Mouse (Mus musculus) intestine, embryonic 14.5 days (tissue): ENCODE data around the gene Als2cr12. TPM values are rescaled to one million over a fixed set of nuclear protein-coding genes. Genes with fewer than 3 reads are reported as not detected.

Source experiments
- ATAC-seq: fragments of 200-750 bp; cut with Nextera tagmentation; replicated peaks from 2 replicates; pipeline ENCODE4 v1.8.0; 2017; ENCODE audit warnings: low read depth, moderate number of reproducible peaks, moderate TSS enrichment, moderate library complexity; ENCODE audit not compliant: low FRiP score, low TSS enrichment
- DNase-seq: peaks from one replicate; pipeline ENCODE4 v3.0.0-alpha.2; 2018; ENCODE audit warnings: low spot score
- H3K27ac ChIP-seq: fragments of 300-500 bp; sonication (generic); 2 replicates; pipeline ENCODE4 v1.5.1; 2014; ENCODE audit warnings: low read depth, mild to moderate bottlenecking, control low read depth
- H3K27me3 ChIP-seq: fragments of 300-500 bp; sonication (generic); replicated peaks from 2 replicates; pipeline ENCODE4 v1.6.1; 2014; ENCODE audit warnings: low read length, control low read depth; ENCODE audit not compliant: control insufficient read depth, insufficient read depth
- H3K36me3 ChIP-seq: fragments of 300-500 bp; sonication (generic); 2 replicates; pipeline ENCODE4 v1.6.1; 2014; ENCODE audit warnings: low read length, control low read depth; ENCODE audit not compliant: control insufficient read depth, insufficient read depth
- H3K4me1 ChIP-seq: fragments of 300-500 bp; sonication (generic); replicated peaks from 2 replicates; pipeline ENCODE4 v1.6.1; 2014; ENCODE audit warnings: low read length, control low read depth, mixed read lengths; ENCODE audit not compliant: control insufficient read depth, insufficient read depth
- H3K4me2 ChIP-seq: fragments of 300-500 bp; sonication (generic); 2 replicates; pipeline ENCODE4 v1.6.1; 2014; ENCODE audit warnings: low read length
- H3K4me3 ChIP-seq: fragments of 300-500 bp; sonication (generic); 2 replicates; pipeline ENCODE4 v1.5.1; 2014; ENCODE audit warnings: low read depth, low read length, control low read depth, mixed read lengths
- H3K9ac ChIP-seq: fragments of 300-500 bp; sonication (generic); 2 replicates; pipeline ENCODE4 v1.6.1; 2014; ENCODE audit warnings: mild to moderate bottlenecking, low read length
- H3K9me3 ChIP-seq: fragments of 300-500 bp; sonication (generic); 2 replicates; pipeline ENCODE4 v1.6.1; 2016; ENCODE audit warnings: low read length, control low read depth; ENCODE audit not compliant: control insufficient read depth
- WGBS: fragments of 180-500 bp; shearing (Covaris S2); extraction: QIAGEN DNeasy Blood & Tissue Kit; methylation state at CpG from one replicate; pipeline ENCODE4 v1.1.7; 2014; 5-methylcytosine and 5-hydroxymethylcytosine counted together
- polyA plus RNA-seq: library from polyadenylated mRNA; unstranded; fragments of >200 nt; fragmentation: Nextera tagmentation; extraction: Ambion mirVana; gene quantifications from 2 replicates; pipeline ENCODE4 v1.2.1, GENCODE M21; 2014

Als2cr12 gene
- polyA plus RNA-seq, 1 experiment from 2014 or later, result not detected

GRCm38 (mm10) chr1:58722115-58722938 lies 26.5 kb upstream of the Als2cr12 start:
- Histone ChIP-seq H3K4me1 (0 out of 2 replicates have a peak, but pooled peaks cover 5% of the 10 kb centered on the region), H3K9ac (no peak overlapping the region), H3K4me2 (no peak overlapping the region), H3K27ac (no peak overlapping the region), H3K4me3 (no peak overlapping the region), H3K9me3 (no peaks in the 10 kb centered on the region), H3K36me3 (peaks cover 40% of the 10 kb centered on the region), H3K27me3 (no peaks in the 10 kb centered on the region)
- ATAC-seq (no peak), DNase-seq (no peak)
- WGBS, result 87% methylated on average over 11 of the region's 11 CpGs

DNA sequence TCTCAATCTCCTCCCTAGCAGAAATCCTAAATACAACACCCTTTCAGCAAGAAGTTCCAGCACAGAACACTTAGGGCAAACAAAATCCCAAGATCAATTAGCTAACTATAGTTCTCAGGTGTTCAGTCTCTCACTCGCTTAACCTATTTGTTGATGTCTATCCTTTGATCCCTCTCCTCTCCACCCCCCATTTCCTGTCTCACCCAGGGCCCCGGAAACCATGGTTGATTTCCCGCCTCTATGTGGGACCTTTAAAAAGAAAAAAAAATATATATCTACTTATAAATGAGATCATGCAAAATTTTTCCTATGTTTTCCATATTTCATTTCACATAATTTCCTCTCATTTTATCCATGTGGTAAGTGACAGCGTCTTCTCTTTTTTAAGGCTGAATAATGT lies 25.2 kb upstream of the Als2cr12 start:
- DNase-seq, result no peak
- no peak overlapping the region for H3K4me2 ChIP-seq
- no peak overlapping the region for H3K27ac ChIP-seq
- WGBS, result 72% methylated on average over 4 of the region's 4 CpGs
- peaks cover 45% of the 10 kb centered on the region for H3K36me3 ChIP-seq
- H3K9me3 ChIP-seq, result no peaks in the 10 kb centered on the region
- H3K4me3 ChIP-seq, result no peak overlapping the region
- no peak for ATAC-seq
- H3K9ac ChIP-seq, result no peak overlapping the region
- peaks cover 9% of the 10 kb centered on the region; the same call in 1 of the 2 replicates for H3K4me1 ChIP-seq
- H3K27me3 ChIP-seq, result no peaks in the 10 kb centered on the region

DNA sequence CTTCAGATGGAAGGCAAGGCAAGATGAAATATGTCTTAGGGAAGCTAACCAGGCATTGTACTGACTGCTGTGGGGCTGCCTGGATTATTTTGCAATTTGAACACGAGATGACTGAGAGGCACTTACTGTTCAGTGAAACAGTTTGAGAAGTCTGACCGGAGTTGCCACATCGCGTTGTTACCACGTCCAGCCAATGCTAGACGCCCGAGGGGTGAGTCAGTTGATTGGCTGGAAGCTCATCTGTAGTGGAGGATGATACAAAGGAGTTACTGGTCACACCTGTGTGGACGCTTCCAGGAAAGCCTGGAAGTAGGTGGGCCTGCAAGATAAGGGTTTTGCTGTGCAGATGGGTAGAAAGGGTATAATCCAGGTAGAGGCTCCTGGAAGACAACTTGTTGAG lies 24.3 kb upstream of the Als2cr12 start:
- ATAC-seq (no peak), DNase-seq (no peak)
- no peak overlapping the region for H3K27ac ChIP-seq
- 88% methylated on average over 8 of the region's 8 CpGs for WGBS
- no peak overlapping the region for H3K4me2 ChIP-seq
- no peak overlapping the region for H3K9ac ChIP-seq
- H3K4me1 ChIP-seq, result peaks cover 10% of the 10 kb centered on the region; the same call in 1 of the 2 replicates
- H3K9me3 ChIP-seq, result no peaks in the 10 kb centered on the region
- no peaks in the 10 kb centered on the region for H3K27me3 ChIP-seq
- H3K36me3 ChIP-seq, result peaks cover 54% of the 10 kb centered on the region
- no peak overlapping the region for H3K4me3 ChIP-seq

- Histone ChIP-seq H3K36me3 (peaks cover 60% of the 10 kb centered on the region), H3K4me1 (peaks cover 10% of the 10 kb centered on the region; the same call in 1 of the 2 replicates), H3K4me2 (no peak overlapping the region), H3K9ac (no peak overlapping the region), H3K9me3 (no peaks in the 10 kb centered on the region), H3K4me3 (no peak overlapping the region), H3K27ac (no peak overlapping the region), H3K27me3 (no peaks in the 10 kb centered on the region)
- ATAC-seq (no peak), DNase-seq (no peak)
- 86% methylated on average over 7 of the region's 7 CpGs for WGBS
Observed at GRCm38 (mm10) chr1:58719356-58719945, 23.7 kb upstream of the Als2cr12 start.

- 92% methylated on average over 8 of the region's 8 CpGs for WGBS
- DNase-seq (no peak), ATAC-seq (no peak)
- peaks cover 14% of the 10 kb centered on the region for H3K4me1 ChIP-seq
- H3K36me3 ChIP-seq, result peaks cover 56% of the 10 kb centered on the region
- H3K27me3 ChIP-seq, result no peaks in the 10 kb centered on the region
- H3K27ac ChIP-seq, result no peak overlapping the region
- no peaks in the 10 kb centered on the region for H3K9me3 ChIP-seq
- H3K9ac ChIP-seq, result no peak overlapping the region
- no peak overlapping the region for H3K4me3 ChIP-seq
- H3K4me2 ChIP-seq, result no peak overlapping the region
Observed at GRCm38 (mm10) chr1:58717589-58718270, 21.9 kb upstream of the Als2cr12 start.

GRCm38 (mm10) chr1:58716883-58717220 lies 21.1 kb upstream of the Als2cr12 start:
- ATAC-seq, result no peak
- Histone ChIP-seq H3K9ac (no peak overlapping the region), H3K36me3 (peaks cover 49% of the 10 kb centered on the region), H3K27me3 (no peaks in the 10 kb centered on the region), H3K4me2 (no peak overlapping the region), H3K4me3 (no peak overlapping the region), H3K9me3 (no peaks in the 10 kb centered on the region), H3K4me1 (peaks cover 14% of the 10 kb centered on the region), H3K27ac (no peak overlapping the region)
- WGBS, result 96% methylated on average over 4 of the region's 4 CpGs
- no peak for DNase-seq

DNA sequence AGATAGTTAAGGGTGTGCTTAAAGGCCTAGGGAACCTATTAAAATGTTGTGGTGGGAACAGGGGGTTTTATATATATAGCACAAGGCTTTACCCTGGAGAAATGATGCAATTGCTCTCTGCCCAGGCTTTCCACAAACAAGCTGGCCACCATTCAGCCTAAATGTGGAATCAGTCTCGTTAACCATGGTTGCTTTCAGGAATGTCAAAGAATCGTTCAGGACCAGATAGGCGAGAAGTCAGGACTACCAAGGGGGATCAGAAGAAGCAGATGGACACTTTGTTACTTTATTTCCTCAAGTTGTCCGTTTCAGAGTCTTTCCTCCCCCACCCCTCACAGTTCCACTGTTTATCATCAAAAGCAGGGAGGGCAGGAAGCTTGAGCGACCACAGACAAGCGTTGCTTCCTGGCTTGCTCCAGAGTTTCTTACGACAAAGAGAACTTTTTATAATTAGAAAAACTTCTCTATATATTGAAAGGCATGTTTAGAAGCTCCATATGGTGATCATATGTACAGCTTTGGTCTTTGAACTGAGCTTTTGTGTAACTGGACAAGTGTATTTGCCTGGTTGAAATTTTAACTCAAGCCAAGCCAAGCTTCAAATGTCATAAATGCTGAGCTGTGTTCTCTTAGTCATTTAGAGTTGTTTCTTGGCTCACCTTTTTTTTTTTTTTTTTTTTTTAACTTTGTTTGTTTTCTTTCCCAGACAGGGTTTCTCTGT lies 20.5 kb upstream of the Als2cr12 start:
- no peak overlapping the region for H3K9ac ChIP-seq
- ATAC-seq, result no peak
- no peaks in the 10 kb centered on the region for H3K27me3 ChIP-seq
- WGBS, result 43% methylated on average over 7 of the region's 7 CpGs
- H3K9me3 ChIP-seq, result no peaks in the 10 kb centered on the region
- no peak overlapping the region for H3K4me3 ChIP-seq
- no peak for DNase-seq
- no peak overlapping the region for H3K4me2 ChIP-seq
- H3K4me1 ChIP-seq, result peaks cover 14% of the 10 kb centered on the region
- H3K27ac ChIP-seq, result no peak overlapping the region
- H3K36me3 ChIP-seq, result peaks cover 47% of the 10 kb centered on the region

- Histone ChIP-seq H3K4me2 (no peak overlapping the region), H3K9ac (no peak overlapping the region), H3K27me3 (no peaks in the 10 kb centered on the region), H3K9me3 (no peaks in the 10 kb centered on the region), H3K4me3 (no peak overlapping the region), H3K4me1 (peaks cover 13% of the 10 kb centered on the region), H3K36me3 (peaks cover 47% of the 10 kb centered on the region), H3K27ac (no peak overlapping the region)
- DNase-seq (no peak), ATAC-seq (no peak)
Observed at GRCm38 (mm10) chr1:58715536-58715935, 19.7 kb upstream of the Als2cr12 start.
